Mouse (Mus musculus): Measurements from ENCODE around the gene Rgcc.

Gene Rgcc

GRCm38 (mm10) chr14:79285549-79285948, 15.9 kb downstream of the Rgcc start:
- in situ Hi-C loops (cut with MboI; ENCODE audit: low pct_unique_long_range_greater_than_20kb in 1 of 2, low sequenced_read_pairs in 2 of 2, unreplicated experiment in 1 of 2), result no loop called here

- in situ Hi-C loops (cut with MboI; ENCODE audit: low pct_unique_long_range_greater_than_20kb in 1 of 2, low sequenced_read_pairs in 2 of 2, unreplicated experiment in 1 of 2), result no loop called here
Observed at GRCm38 (mm10) chr14:79284616-79285015, 16.8 kb downstream of the Rgcc start.

GRCm38 (mm10) chr14:79283952-79284351, 17.5 kb downstream of the Rgcc start:
- in situ Hi-C loops (cut with MboI; ENCODE audit: low pct_unique_long_range_greater_than_20kb in 1 of 2, low sequenced_read_pairs in 2 of 2, unreplicated experiment in 1 of 2), result no loop called here

GRCm38 (mm10) chr14:79281894-79282553, 19.4 kb downstream of the Rgcc start:
- in situ Hi-C loops (cut with MboI; ENCODE audit: low pct_unique_long_range_greater_than_20kb in 1 of 2, low sequenced_read_pairs in 2 of 2, unreplicated experiment in 1 of 2), result no loop called here

GRCm38 (mm10) chr14:79280456-79280855, 21.0 kb downstream of the Rgcc start:
- in situ Hi-C loops (cut with MboI; ENCODE audit: low pct_unique_long_range_greater_than_20kb in 1 of 2, low sequenced_read_pairs in 2 of 2, unreplicated experiment in 1 of 2), result no loop called here

- in situ Hi-C loops (cut with MboI; ENCODE audit: low pct_unique_long_range_greater_than_20kb in 1 of 2, low sequenced_read_pairs in 2 of 2, unreplicated experiment in 1 of 2), result no loop called here
Observed at GRCm38 (mm10) chr14:79279494-79279893, 22.0 kb downstream of the Rgcc start.

- in situ Hi-C loops (cut with MboI; ENCODE audit: low pct_unique_long_range_greater_than_20kb in 1 of 2, low sequenced_read_pairs in 2 of 2, unreplicated experiment in 1 of 2), result no loop called here
Observed at GRCm38 (mm10) chr14:79278927-79279326, 22.5 kb downstream of the Rgcc start.

GRCm38 (mm10) chr14:79277922-79278321, 23.5 kb downstream of the Rgcc start:
- in situ Hi-C loops (cut with MboI; ENCODE audit: low pct_unique_long_range_greater_than_20kb in 1 of 2, low sequenced_read_pairs in 2 of 2, unreplicated experiment in 1 of 2), result no loop called here

- in situ Hi-C loops (cut with MboI; ENCODE audit: low pct_unique_long_range_greater_than_20kb in 1 of 2, low sequenced_read_pairs in 2 of 2, unreplicated experiment in 1 of 2), result no loop called here
Observed at GRCm38 (mm10) chr14:79275870-79276395, 25.5 kb downstream of the Rgcc start.

- in situ Hi-C loops (cut with MboI; ENCODE audit: low pct_unique_long_range_greater_than_20kb in 1 of 2, low sequenced_read_pairs in 2 of 2, unreplicated experiment in 1 of 2), result no loop called here
Observed at GRCm38 (mm10) chr14:79275441-79275840, 26.0 kb downstream of the Rgcc start.

- in situ Hi-C loops (cut with MboI; ENCODE audit: low pct_unique_long_range_greater_than_20kb in 1 of 2, low sequenced_read_pairs in 2 of 2, unreplicated experiment in 1 of 2), result no loop called here
Observed at GRCm38 (mm10) chr14:79273697-79274477, 27.6 kb downstream of the Rgcc start.

GRCm38 (mm10) chr14:79272991-79273390, 28.5 kb downstream of the Rgcc start:
- in situ Hi-C loops (cut with MboI; ENCODE audit: low pct_unique_long_range_greater_than_20kb in 1 of 2, low sequenced_read_pairs in 2 of 2, unreplicated experiment in 1 of 2), result no loop called here

- in situ Hi-C loops (cut with MboI; ENCODE audit: low pct_unique_long_range_greater_than_20kb in 1 of 2, low sequenced_read_pairs in 2 of 2, unreplicated experiment in 1 of 2), result no loop called here
Observed at GRCm38 (mm10) chr14:79272188-79272694, 29.2 kb downstream of the Rgcc start.

- in situ Hi-C loops (cut with MboI; ENCODE audit: low pct_unique_long_range_greater_than_20kb in 1 of 2, low sequenced_read_pairs in 2 of 2, unreplicated experiment in 1 of 2), result no loop called here
Observed at GRCm38 (mm10) chr14:79269551-79269950, 31.9 kb downstream of the Rgcc start.

- in situ Hi-C loops (cut with MboI; ENCODE audit: low pct_unique_long_range_greater_than_20kb in 1 of 2, low sequenced_read_pairs in 2 of 2, unreplicated experiment in 1 of 2), result no loop called here
Observed at GRCm38 (mm10) chr14:79267878-79268277, 33.6 kb downstream of the Rgcc start.

GRCm38 (mm10) chr14:79267382-79267781, 34.1 kb downstream of the Rgcc start:
- in situ Hi-C loops (cut with MboI; ENCODE audit: low pct_unique_long_range_greater_than_20kb in 1 of 2, low sequenced_read_pairs in 2 of 2, unreplicated experiment in 1 of 2), result no loop called here

- in situ Hi-C loops (cut with MboI; ENCODE audit: low pct_unique_long_range_greater_than_20kb in 1 of 2, low sequenced_read_pairs in 2 of 2, unreplicated experiment in 1 of 2), result no loop called here
Observed at GRCm38 (mm10) chr14:79266408-79266807, 35.0 kb downstream of the Rgcc start.

- in situ Hi-C loops (cut with MboI; ENCODE audit: low pct_unique_long_range_greater_than_20kb in 1 of 2, low sequenced_read_pairs in 2 of 2, unreplicated experiment in 1 of 2), result no loop called here
Observed at GRCm38 (mm10) chr14:79265738-79266137, 35.7 kb downstream of the Rgcc start.

GRCm38 (mm10) chr14:79263321-79263720, 38.1 kb downstream of the Rgcc start:
- in situ Hi-C loops (cut with MboI; ENCODE audit: low pct_unique_long_range_greater_than_20kb in 1 of 2, low sequenced_read_pairs in 2 of 2, unreplicated experiment in 1 of 2), result no loop called here

GRCm38 (mm10) chr14:79262677-79263076, 38.8 kb downstream of the Rgcc start:
- in situ Hi-C loops (cut with MboI; ENCODE audit: low pct_unique_long_range_greater_than_20kb in 1 of 2, low sequenced_read_pairs in 2 of 2, unreplicated experiment in 1 of 2), result no loop called here

Measured in mouse embryonic stem cell (cell line).